11 mouse cellular contexts compared by ENCODE assay signal in the genomic region with DNA sequence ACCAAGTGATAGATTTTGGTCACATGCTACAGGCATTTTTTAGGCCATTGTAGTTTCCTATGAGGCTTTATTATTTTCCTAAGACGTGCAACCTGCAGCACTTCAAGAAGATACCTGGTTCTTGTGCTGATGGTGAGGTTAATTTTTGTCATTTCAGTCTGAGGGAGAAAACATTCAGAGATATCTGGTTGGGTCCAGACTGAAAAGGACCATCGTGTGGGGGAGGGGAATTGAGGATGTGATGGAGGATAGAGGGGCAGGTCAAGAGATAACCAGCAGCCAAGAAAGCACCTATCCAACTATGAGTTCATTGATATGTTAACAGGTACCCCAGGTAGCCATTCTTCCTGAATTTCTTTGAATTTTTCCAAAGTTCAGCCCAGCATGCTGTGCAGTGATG. TPM values are rescaled to one million over a fixed set of nuclear protein-coding genes. Genes with fewer than 3 reads are reported as not detected.
DNase-seq lines count a peak whose midpoint lies in the region; TF ChIP-seq lines count a peak whose summit lies in the region.
"Not testable (repeated sequence)": the region's sequence is repeated elsewhere in the genome, so short reads cannot be mapped to it uniquely, and the experiment has no call there.
"Had no signal": no experiment of that assay in that cellular context is flagged by ENCODE, and none has a peak within 500 bp of the region (broad histone marks: within the 10 kb centered on the region; RNA-seq: fewer than 3 reads in every experiment).

No protein-coding gene starts in this region.

- in situ Hi-C loops in ES-E14 (cut with MboI; ENCODE audit: low sequenced_read_pairs in 2 of 2, unreplicated experiment in 2 of 2) = not testable (repeated sequence)

- not testable (repeated sequence) for TF ChIP-seq CTCF in E14TG2a.4 (conservative IDR thresholded peaks at IDR 0.05; ENCODE audit: low read length); ES-Bruce4 (IDR thresholded peaks at IDR 0.05; ENCODE audit: low read depth, low read length)

- H3K4me3 ChIP-seq in E14TG2a.4 (replicated peaks; ENCODE audit: low read length) (peak overlapping the region; percentile 68), ES-E14 (ENCODE audit: insufficient read depth in 1 of 2, low read depth in 1 of 2, low read length in 2 of 2, poor library complexity in 1 of 2, severe bottlenecking in 1 of 2) (peak overlapping the region in 1 of 2 experiments; percentile 22; a peak in 1 of 4 replicates)
- not testable (repeated sequence) for H3K4me3 ChIP-seq in ES-Bruce4 (ENCODE audit: low read depth, low read length)

- H3K36me3 ChIP-seq in E14TG2a.4 (ENCODE audit: insufficient read depth, low read length); ES-Bruce4 (ENCODE audit: control insufficient read depth, insufficient read depth, low read length, poor library complexity, severe bottlenecking); ES-E14 (ENCODE audit: control insufficient read depth, insufficient read depth, low read length, poor library complexity, severe bottlenecking): not testable (repeated sequence)

- DNase-seq in ES-CJ7 (ENCODE audit: low read depth, low spot score) (peak; percentile 62), R1 (ENCODE audit: low read depth, low spot score) (peak; percentile 70)
- not testable (repeated sequence) for DNase-seq in ES-E14 (ENCODE audit: low read depth, low spot score)
- peak; percentile 33 for DNase-seq in heart, adult 11 months

- H3K27ac ChIP-seq in ES-Bruce4 (ENCODE audit: insufficient read depth, low read length) (peak overlapping the region; percentile 69), ES-E14 (ENCODE audit: insufficient read depth, low read depth, low read length, poor library complexity, severe bottlenecking) (peak overlapping the region; percentile 55; the same call in 1 of the 2 replicates)

- not testable (repeated sequence) for TF ChIP-seq POLR2A in ES-Bruce4 (IDR thresholded peaks at IDR 0.05; ENCODE audit: insufficient read depth, low read length)

- not testable (repeated sequence) for H3K9ac ChIP-seq in ES-Bruce4 (ENCODE audit: low read depth, poor library complexity, severe bottlenecking); ES-E14 (ENCODE audit: insufficient read depth, low read depth, low read length, poor library complexity, severe bottlenecking)

- not testable (repeated sequence) for H3K27me3 ChIP-seq in E14TG2a.4 (ENCODE audit: insufficient read depth, low read length); ES-Bruce4 (ENCODE audit: control insufficient read depth, insufficient read depth, low read length, poor library complexity, severe bottlenecking)

- TF ChIP-seq EP300 in ES-Bruce4 (IDR thresholded peaks at IDR 0.05; ENCODE audit: insufficient read depth, low read depth, low read length) = not testable (repeated sequence)

- H3K9me3 ChIP-seq in E14TG2a.4 (ENCODE audit: low read length) = peaks cover 29% of the 10 kb centered on the region
- H3K9me3 ChIP-seq in ES-Bruce4 (replicated peaks; ENCODE audit: control insufficient read depth, insufficient read depth, low read length, poor library complexity, severe bottlenecking) = peaks cover 26% of the 10 kb centered on the region
- not testable (repeated sequence) for H3K9me3 ChIP-seq in ES-E14 (ENCODE audit: control insufficient read depth, insufficient read depth, low read depth, low read length)

- H3K4me1 ChIP-seq in E14TG2a.4 (replicated peaks; ENCODE audit: low read depth, low read length) = peaks cover 43% of the 10 kb centered on the region
- not testable (repeated sequence) for H3K4me1 ChIP-seq in ES-Bruce4 (ENCODE audit: control insufficient read depth, insufficient read depth, low read length); ES-E14 (ENCODE audit: control insufficient read depth in 2 of 2, insufficient read depth in 2 of 2, low read length in 2 of 2, poor library complexity in 1 of 2)

RNA-seq across cellular contexts. Expression of gene Zfp985, which starts 1.3 kb away (rescaled TPM):
- 14.2 TPM in 2 replicates for polyA plus RNA-seq in ES-Bruce4 (2011; ENCODE audit: insufficient read depth, insufficient read length, low read depth, missing spikeins)
- 45.4 and 52.0 TPM in 2 replicates for total RNA-seq in ES-E14 (2012; rRNA removed)
- total RNA-seq: CH12.LX had no signal
- polyA plus RNA-seq: adrenal gland, adult 2 months had no signal

RNA-seq across cellular contexts. Expression of gene Gm16503, which starts 14.3 kb away (rescaled TPM):
- polyA plus RNA-seq in ES-Bruce4 (2011; ENCODE audit: insufficient read depth, insufficient read length, low read depth, missing spikeins) = 1.9 and 2.7 TPM in 2 replicates
- total RNA-seq in ES-E14 (2012; rRNA removed) = 0.27 and 0.37 TPM in 2 replicates
- total RNA-seq: CH12.LX had no signal
- polyA plus RNA-seq: adrenal gland, adult 2 months; C2C12; G1E; Patski had no signal
